Mouse (Mus musculus) erythroblast, embryonic 14.5 days (primary cell): ENCODE data around the gene Olfr945.

ENCODE experiments used
- GATA1 ChIP-seq: IDR thresholded peaks from 2 replicates; pipeline ENCODE4 v1.6.1; 2012; ENCODE audit warnings: low read length, inconsistent platforms, mixed read lengths
- TAL1 ChIP-seq: IDR thresholded peaks from 3 replicates; pipeline ENCODE4 v1.6.1; 2012; ENCODE audit warnings: low read length, inconsistent platforms, mixed read lengths

- TF ChIP-seq GATA1 (no peak), TAL1 (no peak)
Observed at GRCm38 (mm10) chr9:39276718-39277117, at the start of gene Olfr945.
